Mouse (Mus musculus) neural tube, embryonic 11.5 days (tissue): ENCODE measurements around the gene Col27a1. TPM values are rescaled to one million over a fixed set of nuclear protein-coding genes. Genes with fewer than 3 reads are reported as not detected.

Experiments
- ATAC-seq: fragments of 200-750 bp; cut with Nextera tagmentation; 2 replicates; pipeline ENCODE4 v1.8.0; 2017; ENCODE audit warnings: moderate number of reproducible peaks, mild to moderate bottlenecking, moderate TSS enrichment, moderate library complexity; ENCODE audit not compliant: insufficient read depth, low FRiP score, low TSS enrichment
- DNase-seq: peaks from one replicate; pipeline ENCODE4 v3.0.0-alpha.2; 2015; ENCODE audit warnings: low spot score
- H3K27ac ChIP-seq: fragments of 300-500 bp; sonication (generic); 2 replicates; pipeline ENCODE4 v1.5.1; 2014; ENCODE audit warnings: low read depth, mild to moderate bottlenecking, low read length
- H3K27me3 ChIP-seq: fragments of 300-500 bp; sonication (generic); 2 replicates; pipeline ENCODE4 v1.6.1; 2014; ENCODE audit warnings: mild to moderate bottlenecking, low read length, mixed read lengths; ENCODE audit not compliant: control insufficient read depth, insufficient read depth
- H3K36me3 ChIP-seq: fragments of 300-500 bp; sonication (generic); 2 replicates; pipeline ENCODE4 v1.6.1; 2014; ENCODE audit warnings: mild to moderate bottlenecking, low read length, moderate library complexity, mixed read lengths; ENCODE audit not compliant: control insufficient read depth, insufficient read depth
- H3K4me1 ChIP-seq: fragments of 300-500 bp; sonication (generic); 2 replicates; pipeline ENCODE4 v1.6.1; 2014; ENCODE audit warnings: low read length, mixed read lengths; ENCODE audit not compliant: control insufficient read depth, insufficient read depth
- H3K4me2 ChIP-seq: fragments of 300-500 bp; sonication (generic); 2 replicates; pipeline ENCODE4 v1.6.1; 2014; ENCODE audit warnings: low read depth, mild to moderate bottlenecking, moderate library complexity
- H3K4me3 ChIP-seq: fragments of 300-500 bp; sonication (generic); 2 replicates; pipeline ENCODE4 v1.5.1; 2014; ENCODE audit warnings: low read depth, low read length
- H3K9ac ChIP-seq: fragments of 300-500 bp; sonication (generic); 2 replicates; pipeline ENCODE4 v1.6.1; 2014; ENCODE audit warnings: mild to moderate bottlenecking, low read length
- H3K9me3 ChIP-seq: fragments of 300-500 bp; sonication (generic); 2 replicates; pipeline ENCODE4 v1.6.1; 2016; ENCODE audit warnings: low read length; ENCODE audit not compliant: control insufficient read depth
- WGBS: fragments of 180-500 bp; shearing (Covaris S2); extraction: QIAGEN DNeasy Blood & Tissue Kit; methylation state at CpG from one replicate; pipeline ENCODE4 v1.1.7; 2014; 5-methylcytosine and 5-hydroxymethylcytosine counted together
- polyA plus RNA-seq: library from polyadenylated mRNA; unstranded; fragments of >200 nt; fragmentation: Nextera tagmentation; extraction: Ambion mirVana; gene quantifications from 2 replicates; pipeline ENCODE4 v1.2.1, GENCODE M21; 2014

The Col27a1 gene
- polyA plus RNA-seq, 1 experiment from 2014 or later = 3.5 TPM

- Histone ChIP-seq H3K4me3 (no peak overlapping the region), H3K36me3 (no peaks in the 10 kb centered on the region), H3K4me1 (0 out of 2 replicates have a peak, but pooled peaks cover 15% of the 10 kb centered on the region), H3K9ac (no peak overlapping the region), H3K9me3 (no peaks in the 10 kb centered on the region), H3K27me3 (peaks cover 9% of the 10 kb centered on the region), H3K4me2 (no peak overlapping the region), H3K27ac (no peak overlapping the region)
- ATAC-seq = no peak
- DNase-seq = no peak
- 84% methylated on average over 3 of the region's 3 CpGs for WGBS
Observed at GRCm38 (mm10) chr4:63219059-63219458, 5.3 kb downstream of the Col27a1 start.

GRCm38 (mm10) chr4:63219635-63220034 lies 5.8 kb downstream of the Col27a1 start:
- no peak overlapping the region for H3K4me3 ChIP-seq
- H3K27ac ChIP-seq = no peak overlapping the region
- no peak overlapping the region for H3K4me2 ChIP-seq
- H3K27me3 ChIP-seq = peaks cover 3% of the 10 kb centered on the region
- DNase-seq (no peak), ATAC-seq (no peak)
- H3K9ac ChIP-seq = no peak overlapping the region
- 0 out of 2 replicates have a peak, but pooled peaks cover 10% of the 10 kb centered on the region for H3K4me1 ChIP-seq
- 91% methylated on average over 6 of the region's 6 CpGs for WGBS
- no peaks in the 10 kb centered on the region for H3K36me3 ChIP-seq
- H3K9me3 ChIP-seq = no peaks in the 10 kb centered on the region

GRCm38 (mm10) chr4:63221096-63221958 lies 7.5 kb downstream of the Col27a1 start:
- H3K27ac ChIP-seq = no peak overlapping the region
- 0 out of 2 replicates have a peak, but pooled peaks cover 8% of the 10 kb centered on the region for H3K4me1 ChIP-seq
- ATAC-seq = no peak
- no peak overlapping the region for H3K4me3 ChIP-seq
- no peak overlapping the region for H3K9ac ChIP-seq
- WGBS = 86% methylated on average over 15 of the region's 15 CpGs
- DNase-seq = no peak
- H3K27me3 ChIP-seq = no peaks in the 10 kb centered on the region
- no peaks in the 10 kb centered on the region for H3K9me3 ChIP-seq
- H3K36me3 ChIP-seq = no peaks in the 10 kb centered on the region
- no peak overlapping the region for H3K4me2 ChIP-seq

- 80% methylated on average over 8 of the region's 8 CpGs for WGBS
- Histone ChIP-seq H3K27ac (no peak overlapping the region), H3K27me3 (no peaks in the 10 kb centered on the region), H3K36me3 (no peaks in the 10 kb centered on the region), H3K9me3 (no peaks in the 10 kb centered on the region), H3K4me2 (no peak overlapping the region), H3K4me3 (no peak overlapping the region), H3K9ac (no peak overlapping the region), H3K4me1 (0 out of 2 replicates have a peak, but pooled peaks cover under 1% of the 10 kb centered on the region)
- no peak for DNase-seq
- no peak for ATAC-seq
Observed at GRCm38 (mm10) chr4:63222246-63222645, 8.4 kb downstream of the Col27a1 start.

- 87% methylated on average over 10 of the region's 10 CpGs for WGBS
- Histone ChIP-seq H3K27me3 (no peaks in the 10 kb centered on the region), H3K36me3 (no peaks in the 10 kb centered on the region), H3K4me2 (no peak overlapping the region), H3K9me3 (no peaks in the 10 kb centered on the region), H3K4me1 (peaks cover 8% of the 10 kb centered on the region), H3K9ac (no peak overlapping the region), H3K4me3 (no peak overlapping the region), H3K27ac (no peak overlapping the region)
- DNase-seq (no peak), ATAC-seq (no peak)
Observed at GRCm38 (mm10) chr4:63225373-63225772, 11.6 kb downstream of the Col27a1 start.

- Histone ChIP-seq H3K4me3 (no peak overlapping the region), H3K4me1 (peaks cover 8% of the 10 kb centered on the region), H3K27me3 (no peaks in the 10 kb centered on the region), H3K4me2 (no peak overlapping the region), H3K9me3 (no peaks in the 10 kb centered on the region), H3K36me3 (no peaks in the 10 kb centered on the region), H3K27ac (no peak overlapping the region), H3K9ac (no peak overlapping the region)
- WGBS = 90% methylated on average over 8 of the region's 8 CpGs
- DNase-seq (no peak), ATAC-seq (no peak)
Observed at GRCm38 (mm10) chr4:63226164-63226882, 12.5 kb downstream of the Col27a1 start.

GRCm38 (mm10) chr4:63226883-63227235 lies 13.1 kb downstream of the Col27a1 start:
- H3K4me2 ChIP-seq = no peak overlapping the region
- H3K9me3 ChIP-seq = no peaks in the 10 kb centered on the region
- peaks cover 8% of the 10 kb centered on the region for H3K4me1 ChIP-seq
- ATAC-seq = no peak
- H3K27ac ChIP-seq = no peak overlapping the region
- H3K27me3 ChIP-seq = no peaks in the 10 kb centered on the region
- DNase-seq = no peak
- H3K36me3 ChIP-seq = no peaks in the 10 kb centered on the region
- WGBS = 86% methylated on average over 6 of the region's 6 CpGs
- no peak overlapping the region for H3K4me3 ChIP-seq
- no peak overlapping the region for H3K9ac ChIP-seq

GRCm38 (mm10) chr4:63228943-63229342 lies 15.1 kb downstream of the Col27a1 start:
- ATAC-seq (peak; percentile 60), DNase-seq (peak; percentile 26)
- Histone ChIP-seq H3K4me2 (no peak overlapping the region), H3K27me3 (no peaks in the 10 kb centered on the region), H3K9me3 (no peaks in the 10 kb centered on the region), H3K9ac (peak overlapping the region; percentile 23; the same call in 1 of the 2 replicates), H3K36me3 (no peaks in the 10 kb centered on the region), H3K27ac (no peak overlapping the region), H3K4me3 (no peak overlapping the region), H3K4me1 (peaks cover 8% of the 10 kb centered on the region)
- WGBS = 52% methylated on average over 5 of the region's 5 CpGs
